Mouse (Mus musculus) erythroblast, embryonic 14.5 days (primary cell): ENCODE measurements around the gene Usp5.

Experiments
- GATA1 ChIP-seq: IDR thresholded peaks from 2 replicates; pipeline ENCODE4 v1.6.1; 2012; ENCODE audit warnings: low read length, inconsistent platforms, mixed read lengths
- TAL1 ChIP-seq: IDR thresholded peaks from 3 replicates; pipeline ENCODE4 v1.6.1; 2012; ENCODE audit warnings: low read length, inconsistent platforms, mixed read lengths

- TF ChIP-seq GATA1 (no peak), TAL1 (no peak)
Observed at GRCm38 (mm10) chr6:124817125-124817524, 12.2 kb downstream of the Usp5 start.
